Mouse (Mus musculus) limb, embryonic 15.5 days (tissue): ENCODE data around the gene Nyx. TPM values are rescaled to one million over a fixed set of nuclear protein-coding genes. Genes with fewer than 3 reads are reported as not detected.
A peak's percentile ranks its signal among the peaks of the same experiment; 100 is the strongest.

Experiments
- ATAC-seq: fragments of 200-750 bp; cut with Nextera tagmentation; 2 replicates; pipeline ENCODE4 v1.8.0; 2017; ENCODE audit warnings: low read depth, moderate TSS enrichment; ENCODE audit not compliant: insufficient number of reproducible peaks, low FRiP score, low TSS enrichment
- H3K27ac ChIP-seq: fragments of 300-500 bp; sonication (generic); 2 replicates; pipeline ENCODE4 v1.5.1; 2015; ENCODE audit warnings: moderate library complexity, mild to moderate bottlenecking, inconsistent platforms
- H3K27me3 ChIP-seq: fragments of 300-500 bp; sonication (generic); 2 replicates; pipeline ENCODE4 v1.6.1; 2015; ENCODE audit warnings: inconsistent platforms
- H3K36me3 ChIP-seq: fragments of 300-500 bp; sonication (generic); 2 replicates; pipeline ENCODE4 v1.6.1; 2015; ENCODE audit warnings: inconsistent platforms
- H3K4me1 ChIP-seq: fragments of 300-500 bp; sonication (generic); 2 replicates; pipeline ENCODE4 v1.6.1; 2015; ENCODE audit warnings: inconsistent platforms
- H3K4me2 ChIP-seq: fragments of 300-500 bp; sonication (generic); 2 replicates; pipeline ENCODE4 v1.6.1; 2015; ENCODE audit warnings: mild to moderate bottlenecking, inconsistent platforms
- H3K4me3 ChIP-seq: fragments of 300-500 bp; sonication (generic); 2 replicates; pipeline ENCODE4 v1.5.1; 2015; ENCODE audit warnings: mild to moderate bottlenecking, inconsistent platforms
- H3K9ac ChIP-seq: fragments of 300-500 bp; sonication (generic); 2 replicates; pipeline ENCODE4 v1.6.1; 2015; ENCODE audit warnings: inconsistent platforms
- H3K9me3 ChIP-seq: fragments of 300-500 bp; sonication (generic); 2 replicates; pipeline ENCODE4 v1.6.1; 2016; ENCODE audit warnings: inconsistent platforms
- WGBS: fragments of 180-500 bp; shearing (Covaris S2); methylation state at CpG from one replicate; pipeline ENCODE4 v1.1.7; 2015; 5-methylcytosine and 5-hydroxymethylcytosine counted together
- polyA plus RNA-seq: library from polyadenylated mRNA; unstranded; fragments of >200 nt; fragmentation: Nextera tagmentation; extraction: Ambion mirVana; gene quantifications from 2 replicates; pipeline ENCODE4 v1.2.1, GENCODE M21; 2015

Nyx gene
- polyA plus RNA-seq, 1 experiment from 2014 or later: 0.04 TPM

DNA sequence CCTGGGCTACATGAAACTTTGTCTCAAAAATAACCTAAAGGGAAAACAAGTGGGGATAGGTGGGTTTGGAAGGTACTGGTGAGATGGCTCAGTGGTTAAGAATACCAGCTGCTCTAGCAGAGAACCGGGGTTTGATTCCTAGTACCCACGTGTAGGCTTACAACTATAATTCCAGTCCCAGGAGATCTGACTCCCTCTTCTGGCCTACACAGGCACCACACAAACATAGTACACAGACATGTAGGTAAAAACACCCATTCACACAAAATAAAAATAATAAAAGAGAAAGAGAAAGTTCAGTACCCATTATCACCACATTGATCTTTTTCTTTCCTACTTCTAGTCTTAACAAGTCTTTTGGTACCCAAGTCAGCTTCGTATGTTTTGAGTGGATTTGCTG lies 6.0 kb downstream of the Nyx start:
- WGBS: 78% methylated on average over 3 of the region's 3 CpGs
- Histone ChIP-seq H3K27ac (no peak overlapping the region), H3K4me2 (no peak overlapping the region), H3K9ac (no peak overlapping the region), H3K4me1 (no peaks in the 10 kb centered on the region), H3K36me3 (no peaks in the 10 kb centered on the region), H3K9me3 (no peaks in the 10 kb centered on the region), H3K4me3 (no peak overlapping the region), H3K27me3 (0 out of 2 replicates have a peak, but pooled peaks cover 3% of the 10 kb centered on the region)
- no peak for ATAC-seq

DNA sequence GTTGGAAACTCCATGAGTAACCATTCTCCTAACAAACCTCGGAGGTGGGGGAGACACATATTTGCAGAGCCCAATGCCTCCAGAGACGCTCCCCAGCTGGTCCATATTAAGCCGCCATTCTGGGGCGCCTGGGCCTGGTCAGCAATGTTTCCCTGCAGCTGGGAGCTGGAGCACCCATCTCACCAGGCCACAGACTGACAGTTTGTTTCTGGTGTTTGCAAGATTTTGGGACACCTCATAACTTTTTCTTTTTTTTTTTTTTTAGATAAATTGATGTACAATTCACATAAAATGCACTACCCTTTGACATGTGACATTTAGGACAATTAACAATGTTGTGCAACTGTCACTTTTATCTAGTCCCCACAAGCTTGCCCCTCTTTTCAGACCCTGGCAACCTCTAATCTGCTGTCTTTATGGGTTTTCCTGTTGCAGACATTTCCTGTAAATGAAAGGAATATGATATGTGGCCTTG lies 6.9 kb downstream of the Nyx start:
- no peak overlapping the region for H3K4me2 ChIP-seq
- H3K9me3 ChIP-seq: no peaks in the 10 kb centered on the region
- 0 out of 2 replicates have a peak, but pooled peaks cover 3% of the 10 kb centered on the region for H3K27me3 ChIP-seq
- no peak overlapping the region for H3K4me3 ChIP-seq
- no peak overlapping the region for H3K27ac ChIP-seq
- no peaks in the 10 kb centered on the region for H3K4me1 ChIP-seq
- H3K36me3 ChIP-seq: no peaks in the 10 kb centered on the region
- WGBS: 72% methylated on average over 4 of the region's 4 CpGs
- ATAC-seq: no peak
- H3K9ac ChIP-seq: no peak overlapping the region

DNA sequence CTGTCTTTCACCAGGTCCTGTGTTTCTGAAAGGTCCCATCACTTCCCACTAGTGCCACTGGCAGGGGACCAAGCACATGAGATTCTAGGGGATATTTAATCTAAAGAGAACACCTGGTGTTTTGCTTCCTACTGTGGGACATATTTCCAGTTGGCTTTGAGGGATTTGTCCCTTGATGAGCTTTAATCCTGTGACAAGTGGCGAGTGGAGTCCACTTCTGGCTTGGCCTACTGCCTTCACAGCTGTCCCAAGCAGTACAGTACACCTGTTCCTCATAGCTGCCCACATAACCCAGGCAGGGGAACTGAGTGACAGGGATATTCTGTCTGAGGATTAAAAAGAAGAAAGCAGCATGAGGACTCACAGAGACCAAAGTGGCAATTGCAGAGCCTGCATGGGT lies 9.5 kb downstream of the Nyx start:
- H3K9ac ChIP-seq: no peak overlapping the region
- no peaks in the 10 kb centered on the region for H3K4me1 ChIP-seq
- ATAC-seq: 0 out of 2 replicates have a peak, but pooled peaks have one; percentile 44
- 74% methylated on average over 1 of the region's 1 CpGs for WGBS
- H3K27ac ChIP-seq: no peak overlapping the region
- H3K4me2 ChIP-seq: no peak overlapping the region
- no peaks in the 10 kb centered on the region for H3K27me3 ChIP-seq
- no peaks in the 10 kb centered on the region for H3K36me3 ChIP-seq
- H3K4me3 ChIP-seq: no peak overlapping the region
- no peaks in the 10 kb centered on the region for H3K9me3 ChIP-seq

DNA sequence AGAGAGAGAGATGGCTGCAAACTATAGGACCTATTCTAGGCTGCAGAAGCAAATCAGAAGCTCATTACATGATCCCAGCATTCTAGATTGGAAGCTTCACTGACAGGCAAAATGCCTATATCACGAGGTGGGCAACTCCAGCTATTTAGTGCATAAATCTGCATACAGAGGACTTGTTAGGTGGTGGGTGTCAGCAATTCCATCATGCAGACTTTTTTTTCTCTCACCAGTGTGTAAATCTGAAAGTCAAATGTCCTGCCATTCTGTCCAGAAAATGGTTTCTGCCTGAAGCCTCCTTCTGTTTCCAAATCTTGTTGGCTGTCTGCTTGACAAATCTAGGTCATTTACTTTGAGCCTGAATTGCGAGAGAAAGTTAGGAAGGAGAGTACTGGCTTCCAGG lies 11.7 kb downstream of the Nyx start:
- no peak overlapping the region for H3K27ac ChIP-seq
- no peaks in the 10 kb centered on the region for H3K27me3 ChIP-seq
- H3K4me1 ChIP-seq: no peaks in the 10 kb centered on the region
- 51% methylated on average over 2 of the region's 2 CpGs for WGBS
- no peak overlapping the region for H3K9ac ChIP-seq
- H3K4me3 ChIP-seq: no peak overlapping the region
- ATAC-seq: no peak
- H3K4me2 ChIP-seq: no peak overlapping the region
- H3K9me3 ChIP-seq: no peaks in the 10 kb centered on the region
- no peaks in the 10 kb centered on the region for H3K36me3 ChIP-seq

DNA sequence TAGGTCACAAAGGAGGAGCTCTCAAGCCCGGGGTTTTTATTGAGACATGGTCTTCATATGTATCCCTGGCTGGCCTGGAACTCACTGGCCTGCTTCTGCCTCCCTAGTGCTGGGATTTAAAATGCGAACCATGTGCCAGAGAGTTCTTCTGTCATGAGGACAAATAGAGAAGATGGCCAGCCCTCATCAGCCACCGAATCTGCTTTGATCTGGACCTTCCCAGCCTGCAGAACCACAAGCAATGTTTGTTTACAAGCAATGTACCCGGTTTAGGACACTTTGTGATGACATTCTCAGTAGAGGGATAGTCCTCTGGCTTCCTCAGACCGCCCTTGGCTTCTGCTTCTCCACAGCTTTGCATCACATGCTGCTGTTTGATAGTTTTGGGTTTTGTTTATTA lies 12.4 kb downstream of the Nyx start:
- 50% methylated on average over 5 of the region's 5 CpGs for WGBS
- Histone ChIP-seq H3K36me3 (no peaks in the 10 kb centered on the region), H3K4me2 (no peak overlapping the region), H3K9ac (no peak overlapping the region), H3K9me3 (no peaks in the 10 kb centered on the region), H3K27ac (no peak overlapping the region), H3K27me3 (no peaks in the 10 kb centered on the region), H3K4me1 (no peaks in the 10 kb centered on the region), H3K4me3 (no peak overlapping the region)
- no peak for ATAC-seq

DNA sequence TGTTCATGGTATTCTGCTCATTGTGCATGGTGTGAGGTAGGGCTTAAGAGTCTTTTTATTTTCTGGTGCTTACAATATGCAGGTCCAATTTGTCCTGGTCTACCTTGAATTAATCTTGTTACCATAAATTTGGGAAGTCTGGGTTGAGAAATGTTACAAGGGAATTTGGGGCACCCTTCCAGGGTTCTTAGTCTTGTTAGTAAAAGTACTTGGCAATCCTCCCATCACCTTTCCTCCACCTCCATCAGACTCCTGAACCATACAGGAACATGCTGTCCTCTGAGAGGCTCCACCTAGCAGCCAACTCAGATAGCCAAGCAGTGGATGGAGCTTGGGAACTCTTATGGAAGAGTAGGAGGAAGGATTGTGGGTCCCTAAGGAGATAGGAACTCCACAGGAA lies 13.7 kb downstream of the Nyx start:
- no peak overlapping the region for H3K27ac ChIP-seq
- no peak overlapping the region for H3K4me3 ChIP-seq
- no peak overlapping the region for H3K9ac ChIP-seq
- H3K36me3 ChIP-seq: no peaks in the 10 kb centered on the region
- no peak overlapping the region for H3K4me2 ChIP-seq
- no peaks in the 10 kb centered on the region for H3K9me3 ChIP-seq
- no peaks in the 10 kb centered on the region for H3K27me3 ChIP-seq
- no peaks in the 10 kb centered on the region for H3K4me1 ChIP-seq
- ATAC-seq: no peak

DNA sequence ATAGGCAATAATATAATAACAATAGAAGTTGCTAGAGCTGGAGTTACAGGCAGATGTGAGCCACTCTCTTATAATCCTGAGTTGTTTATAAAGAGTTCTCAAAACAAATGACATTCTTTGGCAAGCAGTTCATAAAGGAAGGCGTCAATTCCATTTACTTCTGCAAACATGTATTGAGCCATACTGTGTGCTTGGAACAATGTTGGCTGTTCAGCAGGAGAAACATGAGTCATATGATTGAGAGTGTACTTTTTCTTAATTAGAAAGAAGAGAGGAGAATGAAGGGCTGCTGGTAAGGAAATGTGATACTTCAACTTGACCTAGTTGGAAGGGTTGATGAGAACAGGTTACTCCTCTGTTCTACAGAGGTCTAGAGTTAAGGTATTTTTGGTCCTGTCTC lies 16.7 kb downstream of the Nyx start:
- Histone ChIP-seq H3K27me3 (peaks cover 13% of the 10 kb centered on the region), H3K36me3 (no peaks in the 10 kb centered on the region), H3K27ac (no peak overlapping the region), H3K9ac (no peak overlapping the region), H3K9me3 (no peaks in the 10 kb centered on the region), H3K4me1 (no peaks in the 10 kb centered on the region), H3K4me3 (no peak overlapping the region), H3K4me2 (no peak overlapping the region)
- 78% methylated on average over 1 of the region's 1 CpGs for WGBS
- ATAC-seq: no peak

DNA sequence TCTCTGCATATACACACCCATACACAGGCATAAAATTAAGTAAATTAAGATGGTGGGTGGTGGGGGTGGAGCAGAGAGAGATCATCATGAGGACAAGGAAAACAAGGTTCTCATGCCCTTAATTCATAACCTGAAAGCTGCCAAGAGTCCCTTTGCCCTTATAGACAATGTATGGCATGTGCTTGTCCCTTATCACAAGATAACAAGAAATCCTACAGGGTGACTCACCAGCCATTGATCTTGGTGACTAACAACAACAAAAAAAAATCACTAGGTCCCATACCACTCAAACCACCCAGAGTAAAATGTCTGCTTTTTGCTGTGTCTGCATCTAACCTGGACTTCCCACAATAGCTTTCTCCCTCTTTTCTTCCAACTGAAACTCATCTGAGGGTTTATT lies 18.5 kb downstream of the Nyx start:
- H3K36me3 ChIP-seq: no peaks in the 10 kb centered on the region
- H3K4me3 ChIP-seq: no peak overlapping the region
- no peaks in the 10 kb centered on the region for H3K9me3 ChIP-seq
- H3K4me1 ChIP-seq: no peaks in the 10 kb centered on the region
- H3K4me2 ChIP-seq: no peak overlapping the region
- ATAC-seq: no peak
- peaks cover 13% of the 10 kb centered on the region for H3K27me3 ChIP-seq
- no peak overlapping the region for H3K9ac ChIP-seq
- no peak overlapping the region for H3K27ac ChIP-seq

DNA sequence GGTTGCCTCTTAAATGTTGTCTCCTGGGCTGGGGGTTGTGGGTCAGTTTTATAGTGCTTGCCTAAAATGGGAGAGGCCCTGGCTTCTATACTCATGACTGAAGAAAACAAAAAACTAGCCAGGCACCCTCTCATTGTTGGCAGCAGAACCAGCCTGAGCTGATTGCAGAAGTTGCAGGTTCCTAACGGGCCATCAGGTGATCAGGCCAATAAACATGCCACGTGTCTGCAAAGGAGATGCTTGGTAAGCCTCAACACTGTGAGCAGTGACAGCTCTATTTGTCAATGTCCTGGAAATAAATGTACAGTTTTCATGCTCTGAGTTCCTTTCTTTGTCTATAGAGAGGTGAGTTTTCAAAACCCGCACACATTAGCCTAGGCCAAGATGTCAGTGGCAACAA lies 23.1 kb downstream of the Nyx start:
- Histone ChIP-seq H3K27me3 (peaks cover 16% of the 10 kb centered on the region), H3K4me2 (no peak overlapping the region), H3K9me3 (no peaks in the 10 kb centered on the region), H3K9ac (no peak overlapping the region), H3K4me3 (no peak overlapping the region), H3K36me3 (no peaks in the 10 kb centered on the region), H3K27ac (no peak overlapping the region), H3K4me1 (no peaks in the 10 kb centered on the region)
- WGBS: 62% methylated on average over 3 of the region's 3 CpGs
- no peak for ATAC-seq

DNA sequence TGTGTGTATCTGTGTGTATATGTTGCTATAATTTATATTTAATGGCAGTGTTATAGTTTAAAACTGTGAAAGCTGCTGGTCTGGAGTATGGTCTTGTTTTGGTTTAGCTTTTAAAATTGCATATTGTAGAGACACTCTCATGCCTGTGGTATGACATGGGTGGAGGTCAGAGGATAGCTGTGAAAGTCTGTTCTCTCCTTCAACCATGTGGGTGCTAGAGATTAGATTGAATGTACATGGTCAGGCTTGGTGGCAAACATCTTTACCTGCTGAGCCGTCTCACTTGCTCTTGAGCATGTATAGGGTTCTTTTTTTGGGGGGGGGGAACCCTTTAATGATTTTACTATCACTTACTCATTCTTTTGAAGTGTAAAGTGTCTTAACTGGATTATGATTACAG lies 23.9 kb downstream of the Nyx start:
- Histone ChIP-seq H3K4me2 (no peak overlapping the region), H3K27ac (no peak overlapping the region), H3K9me3 (no peaks in the 10 kb centered on the region), H3K4me3 (no peak overlapping the region), H3K27me3 (peaks cover 16% of the 10 kb centered on the region), H3K4me1 (no peaks in the 10 kb centered on the region), H3K9ac (no peak overlapping the region), H3K36me3 (no peaks in the 10 kb centered on the region)
- ATAC-seq: no peak
- 71% methylated on average over 1 of the region's 1 CpGs for WGBS

DNA sequence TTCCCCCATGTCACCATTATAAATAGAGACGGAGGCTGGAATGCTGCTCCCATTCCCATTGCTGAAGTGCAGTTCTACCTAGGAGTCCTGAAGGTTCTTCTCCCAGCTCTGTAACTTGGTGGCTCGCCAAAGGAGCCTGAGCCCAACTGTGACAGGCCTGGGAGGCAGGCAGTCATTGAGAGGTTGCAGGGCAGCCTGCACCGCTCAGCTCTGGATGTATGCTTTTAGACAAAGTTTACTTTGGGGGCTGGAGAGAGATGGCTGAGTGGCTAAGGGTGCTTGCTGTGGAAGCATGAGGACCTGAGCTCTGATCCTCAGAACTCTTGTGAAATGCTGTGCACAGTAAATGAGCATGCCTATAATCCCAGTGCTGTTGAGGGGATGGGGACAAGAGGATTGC lies 25.0 kb downstream of the Nyx start:
- Histone ChIP-seq H3K27ac (no peak overlapping the region), H3K27me3 (peaks cover 14% of the 10 kb centered on the region), H3K9ac (no peak overlapping the region), H3K36me3 (no peaks in the 10 kb centered on the region), H3K4me1 (no peaks in the 10 kb centered on the region), H3K4me2 (no peak overlapping the region), H3K9me3 (no peaks in the 10 kb centered on the region), H3K4me3 (no peak overlapping the region)
- no peak for ATAC-seq
- 69% methylated on average over 3 of the region's 3 CpGs for WGBS

DNA sequence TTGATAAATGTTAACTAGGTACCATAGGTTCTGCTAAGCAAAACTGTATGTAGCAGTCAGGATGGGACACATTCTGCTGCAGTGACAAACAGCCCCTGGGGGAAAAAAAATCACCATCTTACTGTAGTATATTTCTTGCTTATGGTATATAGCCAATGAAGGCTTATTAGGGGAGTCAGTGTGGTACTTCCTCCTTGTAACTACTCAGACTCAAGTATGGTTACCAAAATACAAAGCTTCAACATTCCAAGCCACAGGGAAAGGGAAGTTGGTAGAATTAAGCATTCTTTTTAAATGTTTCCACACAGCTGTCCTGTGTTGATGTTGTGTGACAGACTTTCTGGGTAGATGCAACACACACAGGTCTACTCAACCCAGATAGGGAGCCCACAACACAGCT lies 27.0 kb downstream of the Nyx start:
- peaks cover 3% of the 10 kb centered on the region; the same call in 1 of the 2 replicates for H3K27me3 ChIP-seq
- no peak for ATAC-seq
- no peak overlapping the region for H3K9ac ChIP-seq
- no peaks in the 10 kb centered on the region for H3K4me1 ChIP-seq
- H3K36me3 ChIP-seq: no peaks in the 10 kb centered on the region
- H3K27ac ChIP-seq: no peak overlapping the region
- H3K9me3 ChIP-seq: no peaks in the 10 kb centered on the region
- H3K4me2 ChIP-seq: no peak overlapping the region
- H3K4me3 ChIP-seq: no peak overlapping the region

DNA sequence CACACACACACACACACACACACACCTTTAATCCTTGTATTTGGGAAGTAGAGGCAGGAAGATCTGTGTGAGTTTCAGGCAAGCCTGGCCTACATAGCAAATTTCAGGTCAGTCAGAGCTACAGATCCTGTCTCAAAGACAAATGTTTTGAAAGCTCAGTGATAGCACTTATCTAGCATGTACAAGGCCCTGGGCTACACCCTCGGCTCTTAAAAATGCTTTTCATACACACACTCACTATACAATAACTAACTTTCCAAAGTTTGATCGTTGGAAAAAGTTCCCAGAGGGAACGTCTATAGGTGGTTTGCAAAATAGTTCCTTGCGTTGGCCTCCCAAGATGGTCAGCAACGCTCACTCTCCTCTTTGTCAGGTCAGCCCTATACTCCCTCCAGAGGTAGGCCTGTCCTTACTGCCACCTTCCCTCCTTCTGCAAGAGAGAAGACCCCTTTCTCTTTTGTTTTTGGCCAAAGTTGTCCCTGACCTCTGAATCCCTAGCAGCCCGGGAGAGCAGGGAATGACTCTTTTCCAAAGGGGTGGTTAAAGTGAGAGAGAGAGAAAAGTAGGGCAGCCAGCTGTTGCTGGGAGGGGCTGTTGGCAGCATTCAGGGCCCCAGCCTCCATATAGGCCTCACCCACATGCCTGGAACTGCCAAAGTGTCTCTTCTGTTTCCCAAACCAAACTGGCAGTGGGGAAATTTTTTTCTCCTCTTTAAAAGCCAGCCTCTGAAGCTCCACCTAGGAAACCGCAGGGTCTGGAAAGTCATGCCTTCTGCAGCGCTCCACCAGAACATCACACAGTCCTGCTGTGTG lies 29.2 kb downstream of the Nyx start:
- WGBS: 68% methylated on average over 8 of the region's 8 CpGs
- peaks cover 3% of the 10 kb centered on the region for H3K27me3 ChIP-seq
- no peak for ATAC-seq
- no peak overlapping the region for H3K4me2 ChIP-seq
- H3K9ac ChIP-seq: no peak overlapping the region
- H3K9me3 ChIP-seq: no peaks in the 10 kb centered on the region
- no peaks in the 10 kb centered on the region for H3K4me1 ChIP-seq
- no peaks in the 10 kb centered on the region for H3K36me3 ChIP-seq
- no peak overlapping the region for H3K4me3 ChIP-seq
- H3K27ac ChIP-seq: peak overlapping the region; percentile 69
